Mouse (Mus musculus) MEL (cell line): ENCODE results near the gene Kdm5b. TPM values are rescaled to one million over a fixed set of nuclear protein-coding genes. Genes with fewer than 3 reads are reported as not detected.

Source experiments
- DNase-seq: peaks from one replicate; pipeline ENCODE4 v3.0.0; 2011; ENCODE audit warnings: low read depth, low spot score
- H3K27ac ChIP-seq: 2 replicates; pipeline ENCODE4 v1.5.1; 2012; ENCODE audit warnings: low read depth, mild to moderate bottlenecking, control low read depth, low read length, moderate library complexity; ENCODE audit not compliant: control insufficient read depth
- H3K27me3 ChIP-seq, 2 experiments: fragments of 150-350 bp in 1 of 2; sonication (generic) in 1 of 2; 2 replicates each; pipeline ENCODE4 v1.6.1; 2012; ENCODE audit warnings: low read length in 2 of 2, mild to moderate bottlenecking in 2 of 2, improper control_type of control experiment in 1 of 2, moderate library complexity in 1 of 2; ENCODE audit not compliant: insufficient read depth in 2 of 2, control insufficient read depth in 1 of 2
- H3K36me3 ChIP-seq, 2 experiments: 2 replicates each; pipeline ENCODE4 v1.6.1; 2012 to 2014; ENCODE audit warnings: low read length in 2 of 2, improper control_type of control experiment in 1 of 2, inconsistent platforms in 1 of 2, mild to moderate bottlenecking in 1 of 2; ENCODE audit not compliant: insufficient read depth in 2 of 2, control insufficient read depth in 1 of 2
- H3K4me1 ChIP-seq, 2 experiments: fragments of 150-350 bp in 1 of 2; sonication (generic) in 1 of 2; 2 replicates each; pipeline ENCODE4 v1.6.1; 2012; ENCODE audit warnings: low read length in 2 of 2, improper control_type of control experiment in 1 of 2, mild to moderate bottlenecking in 1 of 2; ENCODE audit not compliant: insufficient read depth in 2 of 2, control insufficient read depth in 1 of 2
- H3K4me3 ChIP-seq, 2 experiments: fragments of 150-350 bp in 1 of 2; sonication (generic) in 1 of 2; 2 replicates each; pipeline ENCODE4 v1.5.1; 2012; ENCODE audit warnings: low read depth in 2 of 2, low read length in 2 of 2, mild to moderate bottlenecking in 2 of 2, moderate library complexity in 2 of 2, control low read depth in 1 of 2, improper control_type of control experiment in 1 of 2; ENCODE audit not compliant: control insufficient read depth in 1 of 2, insufficient read depth in 1 of 2
- H3K79me2 ChIP-seq: 2 replicates; pipeline ENCODE4 v1.6.1; 2012; ENCODE audit warnings: mild to moderate bottlenecking, low read length, moderate library complexity; ENCODE audit not compliant: control insufficient read depth, poor library complexity, insufficient read depth
- H3K9ac ChIP-seq: 2 replicates; pipeline ENCODE4 v1.6.1; 2012; ENCODE audit warnings: low read depth, mild to moderate bottlenecking, control low read depth, low read length, moderate library complexity; ENCODE audit not compliant: control insufficient read depth, poor library complexity, severe bottlenecking
- H3K9me3 ChIP-seq: fragments of 150-350 bp; sonication (generic); replicated peaks from 2 replicates; pipeline ENCODE4 v1.6.1; 2012; ENCODE audit warnings: mild to moderate bottlenecking, low read length, improper control_type of control experiment, moderate library complexity; ENCODE audit not compliant: insufficient read depth
- BHLHE40 ChIP-seq: IDR thresholded peaks from 2 replicates; pipeline ENCODE4 v1.6.1; 2012; ENCODE audit warnings: low read depth, mild to moderate bottlenecking, inconsistent platforms, low read length, improper control_type of control experiment, borderline replicate concordance
- CHD1 ChIP-seq: IDR thresholded peaks from 2 replicates; pipeline ENCODE4 v1.6.1; 2012; ENCODE audit warnings: low read depth, mild to moderate bottlenecking, inconsistent platforms, low read length, improper control_type of control experiment
- E2F4 ChIP-seq: IDR thresholded peaks from 2 replicates; pipeline ENCODE4 v1.6.1; 2011; ENCODE audit warnings: low read depth, low read length, improper control_type of control experiment, borderline replicate concordance
- ELF1 ChIP-seq: IDR thresholded peaks from 2 replicates; pipeline ENCODE4 v1.6.1; 2014; ENCODE audit warnings: low read depth, mild to moderate bottlenecking, inconsistent platforms, low read length, improper control_type of control experiment, moderate library complexity
- EP300 ChIP-seq, 2 experiments: IDR thresholded peaks; 2 replicates each; pipeline ENCODE4 v1.6.1; 2011; ENCODE audit warnings: improper control_type of control experiment in 2 of 2, low read length in 2 of 2, low read depth in 1 of 2, mild to moderate bottlenecking in 1 of 2
- GATA1 ChIP-seq: IDR thresholded peaks from 2 replicates; pipeline ENCODE4 v1.6.1; 2011; ENCODE audit warnings: low read depth, low read length, improper control_type of control experiment
- HCFC1 ChIP-seq: IDR thresholded peaks from 2 replicates; pipeline ENCODE4 v1.6.1; 2012; ENCODE audit warnings: low read depth, mild to moderate bottlenecking, inconsistent platforms, low read length, improper control_type of control experiment, moderate library complexity
- KAT2A ChIP-seq: conservative IDR thresholded peaks from 2 replicates; pipeline ENCODE4 v1.6.1; 2012; ENCODE audit warnings: low read depth, low read length, improper control_type of control experiment, inconsistent platforms
- MAX ChIP-seq: IDR thresholded peaks from 2 replicates; pipeline ENCODE4 v1.6.1; 2011; ENCODE audit warnings: low read length, improper control_type of control experiment
- MYB ChIP-seq: IDR thresholded peaks from 2 replicates; pipeline ENCODE4 v1.6.1; 2011; ENCODE audit warnings: mild to moderate bottlenecking, low read depth, low read length, improper control_type of control experiment
- NRF1 ChIP-seq: IDR thresholded peaks from 2 replicates; pipeline ENCODE4 v1.6.1; 2014; ENCODE audit warnings: low read depth, mild to moderate bottlenecking, inconsistent platforms, low read length, improper control_type of control experiment, moderate library complexity; ENCODE audit not compliant: poor library complexity, insufficient read depth, severe bottlenecking
- POLR2A ChIP-seq, 2 experiments: IDR thresholded peaks; 2 replicates each; pipeline ENCODE4 v1.6.1; 2011 to 2012; ENCODE audit warnings: low read length in 2 of 2, mild to moderate bottlenecking in 2 of 2, control low read depth in 1 of 2, improper control_type of control experiment in 1 of 2, low read depth in 1 of 2, moderate library complexity in 1 of 2; ENCODE audit not compliant: control insufficient read depth in 1 of 2, insufficient read depth in 1 of 2, poor library complexity in 1 of 2
- POLR2AphosphoS2 ChIP-seq: IDR thresholded peaks from 2 replicates; pipeline ENCODE4 v1.6.1; 2011; ENCODE audit warnings: low read length, improper control_type of control experiment
- POLR2AphosphoS5 ChIP-seq: IDR thresholded peaks from 2 replicates; pipeline ENCODE4 v1.6.1; 2012; ENCODE audit warnings: low read depth, borderline replicate concordance, mild to moderate bottlenecking, inconsistent platforms, low read length, moderate library complexity, mixed read lengths
- TBP ChIP-seq: IDR thresholded peaks from 2 replicates; pipeline ENCODE4 v1.8.0; 2011; ENCODE audit warnings: low read depth, low read length, improper control_type of control experiment
- USF1 ChIP-seq: IDR thresholded peaks from 2 replicates; pipeline ENCODE4 v1.6.1; 2014; ENCODE audit warnings: low read depth, mild to moderate bottlenecking, inconsistent platforms, low read length, improper control_type of control experiment, moderate library complexity
- USF2 ChIP-seq, 2 experiments: IDR thresholded peaks; 2 replicates each; pipeline ENCODE4 v1.6.1; 2011 to 2012; ENCODE audit warnings: improper control_type of control experiment in 2 of 2, low read length in 2 of 2, borderline replicate concordance in 1 of 2, inconsistent platforms in 1 of 2, low read depth in 1 of 2, mild to moderate bottlenecking in 1 of 2; ENCODE audit not compliant: insufficient read depth in 1 of 2
- ZC3H11A ChIP-seq: IDR thresholded peaks from 2 replicates; pipeline ENCODE4 v1.6.1; 2012; ENCODE audit warnings: low read depth, mild to moderate bottlenecking, inconsistent platforms, low read length, improper control_type of control experiment
- ZMIZ1 ChIP-seq: IDR thresholded peaks from 2 replicates; pipeline ENCODE4 v1.6.1; 2012; ENCODE audit warnings: low read depth, mild to moderate bottlenecking, inconsistent platforms, low read length, improper control_type of control experiment, moderate library complexity
- polyA plus RNA-seq, 2 experiments: library from polyadenylated mRNA; stranded (reverse) in 1 of 2; unstranded in 1 of 2; fragments of >175 nt in 1 of 2; fragments of >200 nt in 1 of 2; gene quantifications; 2 replicates each; pipeline versions ENCODE4 v1.2.1 to v1.2.4; 2012; ENCODE audit warnings: low replicate concordance in 2 of 2, low read depth in 1 of 2; ENCODE audit not compliant: insufficient read length in 2 of 2, insufficient read depth in 1 of 2, missing spikeins in 1 of 2
- total RNA-seq: library from RNA; depleted of rRNA; stranded (reverse); fragments of 300-350 nt; gene quantifications from 2 replicates; pipeline ENCODE4 v1.2.3, GENCODE M21; 2012

Gene Kdm5b
- total and polyA plus RNA-seq, 3 experiments: 25.5 to 48.6 (median 31.8) TPM

DNA sequence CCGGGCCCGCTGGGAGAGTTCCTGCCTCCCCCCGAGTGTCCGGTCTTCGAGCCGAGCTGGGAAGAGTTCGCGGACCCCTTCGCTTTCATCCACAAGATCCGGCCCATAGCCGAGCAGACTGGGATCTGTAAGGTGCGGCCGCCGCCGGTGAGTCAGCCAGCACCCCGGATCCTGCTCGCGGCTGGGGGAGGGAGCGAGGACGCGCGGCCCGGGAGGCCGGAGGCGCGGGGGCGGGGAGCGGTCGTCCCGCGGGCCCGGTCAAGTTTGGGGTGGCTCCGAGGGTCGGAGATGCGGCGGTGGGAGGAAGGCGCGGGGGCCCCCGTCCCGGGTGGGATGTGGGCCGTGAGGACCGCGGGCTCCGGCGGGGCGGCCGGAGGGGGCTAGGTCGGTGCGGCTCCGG, 425 bp downstream of the Kdm5b start:
- H3K27me3 ChIP-seq: no peaks in the 10 kb centered on the region
- no peaks in the 10 kb centered on the region for H3K9me3 ChIP-seq
- H3K79me2 ChIP-seq: peaks cover 52% of the 10 kb centered on the region
- H3K36me3 ChIP-seq: peaks cover 1 to 30% of the 10 kb centered on the region in 2 experiments; a peak in 3 of 4 replicates
- peak overlapping the region; percentile 94 for H3K9ac ChIP-seq
- peaks cover 12 to 33% of the 10 kb centered on the region in 2 experiments for H3K4me1 ChIP-seq
- peak overlapping the region; percentile 71 to 79 for H3K4me3 ChIP-seq
- peak; percentile 49 for DNase-seq
- peak; percentile 2; the same call in 1 of the 2 replicates for TF ChIP-seq POLR2AphosphoS2
- TF ChIP-seq POLR2AphosphoS5: no peak
- peak in 1 of 2 experiments; percentile 14; a peak in 1 of 4 replicates for TF ChIP-seq POLR2A (IDR thresholded peaks at IDR 0.05; ENCODE audit: control insufficient read depth in 1 of 2, insufficient read depth in 1 of 2, low read depth in 1 of 2, low read length in 2 of 2, poor library complexity in 1 of 2)
- TF ChIP-seq KAT2A: no peak
- TF ChIP-seq HCFC1: no peak
- 0 out of 2 replicates have a peak, but pooled peaks have one; percentile 47 for TF ChIP-seq CHD1
- TF ChIP-seq MYB: peak; percentile 1; the same call in 1 of the 2 replicates
- H3K27ac ChIP-seq: peak overlapping the region; percentile 44

DNA sequence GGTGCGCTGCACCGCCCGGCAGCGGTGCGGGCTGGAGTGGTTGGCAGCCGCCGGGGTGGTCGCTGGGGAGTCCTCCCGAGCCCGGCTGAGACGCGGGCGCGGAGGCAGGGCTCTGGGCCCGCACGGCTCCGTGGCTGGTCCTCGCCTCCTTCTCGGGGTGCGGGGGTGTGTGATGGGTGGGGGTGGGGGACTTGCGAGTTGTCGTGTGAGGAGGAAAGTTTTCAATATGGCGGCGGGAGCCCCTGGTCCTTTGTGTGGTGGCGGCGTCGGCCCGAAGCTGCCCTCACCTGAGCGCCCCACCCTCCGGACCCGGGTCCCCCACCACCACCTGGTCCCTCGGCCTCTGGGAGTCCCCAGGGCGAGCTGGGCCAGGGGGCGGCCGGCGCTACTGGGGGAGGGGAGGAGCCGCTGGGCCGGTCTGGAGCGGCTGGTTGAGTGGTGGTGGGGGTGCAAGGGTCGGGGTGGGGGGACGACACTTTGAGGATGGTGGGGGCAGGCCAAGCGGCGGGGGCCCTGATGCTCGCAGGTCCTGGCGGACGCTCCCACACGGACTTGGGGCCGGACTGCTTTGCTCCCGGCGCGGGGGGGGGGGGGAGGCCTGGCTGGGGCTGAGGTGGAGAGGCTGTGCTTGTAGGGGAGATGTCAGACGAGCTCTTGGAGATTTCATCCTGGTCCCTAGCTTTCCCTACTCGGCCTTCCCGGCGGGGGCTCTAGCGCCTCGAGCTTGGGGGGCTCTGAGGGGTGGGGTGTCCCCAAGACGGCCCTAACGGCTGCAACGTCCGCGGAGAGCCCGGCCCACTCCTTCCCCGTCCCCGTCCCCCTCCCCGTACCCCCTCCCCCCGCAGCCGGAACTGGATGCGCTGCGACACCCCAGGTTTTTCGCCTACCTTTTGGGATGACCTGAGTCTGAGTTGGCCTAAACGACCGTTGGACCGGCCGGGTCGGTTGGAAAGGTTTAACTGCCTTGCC, 1.1 kb downstream of the Kdm5b start:
- Histone ChIP-seq H3K79me2 (peaks cover 58% of the 10 kb centered on the region), H3K27me3 (no peaks in the 10 kb centered on the region), H3K4me1 (peaks cover 9 to 26% of the 10 kb centered on the region in 2 experiments), H3K9me3 (no peaks in the 10 kb centered on the region), H3K4me3 (peak overlapping the region; percentile 71 to 79), H3K9ac (peak overlapping the region; percentile 94), H3K27ac (peak overlapping the region; percentile 100), H3K36me3 (peaks cover 1 to 28% of the 10 kb centered on the region in 2 experiments; a peak in 3 of 4 replicates)
- peak; percentile 74 for DNase-seq
- TF ChIP-seq GATA1 (no peak), MAX (no peak), POLR2A (IDR thresholded peaks at IDR 0.05; ENCODE audit: control insufficient read depth in 1 of 2, insufficient read depth in 1 of 2, low read depth in 1 of 2, low read length in 2 of 2, poor library complexity in 1 of 2) (peak in 1 of 2 experiments; percentile 30; a peak in 1 of 4 replicates), NRF1 (no peak), E2F4 (no peak), ZMIZ1 (no peak), TBP (no peak), EP300 (IDR thresholded peaks at IDR 0.05; ENCODE audit: low read depth in 1 of 2, low read length in 2 of 2) (peak in 1 of 2 experiments; percentile 41; a peak in 2 of 4 replicates), ZC3H11A (no peak), USF2 (IDR thresholded peaks at IDR 0.05; ENCODE audit: borderline replicate concordance in 1 of 2, insufficient read depth in 1 of 2, low read depth in 1 of 2, low read length in 2 of 2) (no peak), ELF1 (0 out of 2 replicates have a peak, but pooled peaks have one; percentile 10), BHLHE40 (0 out of 2 replicates have a peak, but pooled peaks have one; percentile 1), HCFC1 (peak; percentile 18; the same call in 1 of the 2 replicates), MYB (peak; percentile 89), USF1 (no peak)
